Mouse (Mus musculus) G1E-ER4 (cell line): ENCODE results near the gene Cdc42se2. TPM values are rescaled to one million over a fixed set of nuclear protein-coding genes. Genes with fewer than 3 reads are reported as not detected.

ENCODE experiments used
- GATA1 ChIP-seq: IDR thresholded peaks from one replicate; pipeline ENCODE4 v1.8.0; 2012; ENCODE audit warnings: low read length, inconsistent platforms
- polyA plus RNA-seq: library from polyadenylated mRNA; stranded (reverse); fragments of >175 nt; gene quantifications from 2 replicates; pipeline ENCODE4 v1.2.3, GENCODE M21; 2012

Cdc42se2 gene
- 3.3 and 5.6 TPM in 2 replicates for polyA plus RNA-seq

- no peak for TF ChIP-seq GATA1
These were observed at the start of gene Cdc42se2 for GRCm38 (mm10) chr11:54787488-54788474. Gene Cdc42se2, minus strand, starts transcription at chr11:54787675.

- TF ChIP-seq GATA1 = no peak
These were observed 48.6 kb upstream of the Cdc42se2 start for GRCm38 (mm10) chr11:54836106-54836505.

- TF ChIP-seq GATA1 = no peak
These were observed 47.1 kb upstream of the Cdc42se2 start for GRCm38 (mm10) chr11:54834596-54834995.

GRCm38 (mm10) chr11:54833833-54834232 lies 46.4 kb upstream of the Cdc42se2 start:
- TF ChIP-seq GATA1 = no peak

- TF ChIP-seq GATA1 = no peak
These were observed 39.3 kb upstream of the Cdc42se2 start for GRCm38 (mm10) chr11:54826819-54827218.

- no peak for TF ChIP-seq GATA1
These were observed 38.3 kb upstream of the Cdc42se2 start for GRCm38 (mm10) chr11:54825774-54826173.

GRCm38 (mm10) chr11:54823467-54823866 lies 36.0 kb upstream of the Cdc42se2 start:
- no peak for TF ChIP-seq GATA1

GRCm38 (mm10) chr11:54819489-54819888 lies 32.0 kb upstream of the Cdc42se2 start:
- no peak for TF ChIP-seq GATA1

GRCm38 (mm10) chr11:54817449-54817848 lies 30.0 kb upstream of the Cdc42se2 start:
- no peak for TF ChIP-seq GATA1

GRCm38 (mm10) chr11:54815659-54816058 lies 28.2 kb upstream of the Cdc42se2 start:
- no peak for TF ChIP-seq GATA1

- TF ChIP-seq GATA1 = no peak
These were observed 25.5 kb upstream of the Cdc42se2 start for GRCm38 (mm10) chr11:54812812-54813516.

GRCm38 (mm10) chr11:54812314-54812713 lies 24.8 kb upstream of the Cdc42se2 start:
- no peak for TF ChIP-seq GATA1

GRCm38 (mm10) chr11:54811054-54811453 lies 23.6 kb upstream of the Cdc42se2 start:
- no peak for TF ChIP-seq GATA1

- no peak for TF ChIP-seq GATA1
These were observed 22.1 kb upstream of the Cdc42se2 start for GRCm38 (mm10) chr11:54809582-54809981.

- TF ChIP-seq GATA1 = no peak
These were observed 20.7 kb upstream of the Cdc42se2 start for GRCm38 (mm10) chr11:54808177-54808576.

GRCm38 (mm10) chr11:54807669-54808068 lies 20.2 kb upstream of the Cdc42se2 start:
- no peak for TF ChIP-seq GATA1

GRCm38 (mm10) chr11:54806891-54807290 lies 19.4 kb upstream of the Cdc42se2 start:
- no peak for TF ChIP-seq GATA1
